Mouse (Mus musculus) megakaryocyte, embryonic 14.5 days (primary cell): ENCODE data around the gene Ptpn1. TPM values are rescaled to one million over a fixed set of nuclear protein-coding genes. Genes with fewer than 3 reads are reported as not detected.

ENCODE experiments used
- H3K27me3 ChIP-seq: replicated peaks from 2 replicates; pipeline ENCODE3; 2012; ENCODE audit warnings: inconsistent platforms
- H3K36me3 ChIP-seq: replicated peaks from 2 replicates; pipeline ENCODE3; 2012; ENCODE audit warnings: low read length, inconsistent platforms, mixed read lengths
- H3K4me1 ChIP-seq: 2 replicates; pipeline ENCODE4 v1.6.1; 2012; ENCODE audit warnings: inconsistent platforms
- H3K4me3 ChIP-seq: replicated peaks from 2 replicates; pipeline ENCODE3; 2012; ENCODE audit warnings: moderate library complexity, mild to moderate bottlenecking, inconsistent platforms
- H3K9me3 ChIP-seq: 2 replicates; pipeline ENCODE4 v1.6.1; 2012; ENCODE audit warnings: inconsistent platforms
- FLI1 ChIP-seq: IDR thresholded peaks from 2 replicates; pipeline ENCODE4 v1.6.1; 2012; ENCODE audit warnings: low read length, inconsistent platforms, mixed read lengths
- GATA1 ChIP-seq: IDR thresholded peaks from 3 replicates; pipeline ENCODE4 v1.6.1; 2012; ENCODE audit warnings: mixed read lengths, low read length, inconsistent platforms, borderline replicate concordance
- polyA plus RNA-seq: library from polyadenylated mRNA; stranded (reverse); fragments of >175 nt; gene quantifications from 2 replicates; pipeline ENCODE4 v1.2.3, GENCODE M21; 2012; ENCODE audit warnings: low replicate concordance; ENCODE audit not compliant: insufficient read depth

Gene Ptpn1
- polyA plus RNA-seq: 120 and 139 TPM in 2 replicates

- Histone ChIP-seq H3K27me3 (no peaks in the 10 kb centered on the region), H3K9me3 (no peaks in the 10 kb centered on the region), H3K36me3 (peaks cover 21% of the 10 kb centered on the region), H3K4me3 (peak within 1 kb of the TSS; percentile 98), H3K4me1 (peaks cover 84% of the 10 kb centered on the region)
- peak; percentile 67 for TF ChIP-seq FLI1
- no peak for TF ChIP-seq GATA1
These were observed at the start of gene Ptpn1 for GRCm38 (mm10) chr2:167931985-167932726. Ptpn1 (plus strand) TSS chr2:167932057.

DNA sequence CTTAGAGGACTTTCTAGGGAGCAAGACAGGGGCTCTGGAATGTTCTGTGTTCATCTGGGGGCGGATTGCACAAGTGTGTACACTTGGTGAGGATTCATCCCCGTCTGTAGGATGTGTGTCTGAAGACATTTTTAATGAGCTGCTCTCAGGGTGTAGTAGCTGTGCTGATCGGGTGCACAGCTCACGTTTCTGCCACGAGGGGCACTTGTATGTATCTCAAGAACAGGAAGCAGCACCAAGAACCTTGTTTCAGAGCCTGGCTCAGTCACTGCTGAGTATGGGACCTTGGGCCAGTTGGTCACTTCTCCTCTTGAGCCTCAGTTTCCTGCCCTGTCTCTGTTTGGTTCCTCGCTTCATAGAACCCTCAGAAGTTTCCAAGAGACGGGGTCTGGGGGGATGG is 45.4 kb upstream of the Ptpn1 start:
- peaks cover 86% of the 10 kb centered on the region for H3K4me1 ChIP-seq
- peaks cover 20% of the 10 kb centered on the region for H3K9me3 ChIP-seq
- TF ChIP-seq GATA1 (no peak), FLI1 (no peak)
- H3K27me3 ChIP-seq: peaks cover 64% of the 10 kb centered on the region
- peaks cover 65% of the 10 kb centered on the region for H3K36me3 ChIP-seq
- no peak overlapping the region for H3K4me3 ChIP-seq

DNA sequence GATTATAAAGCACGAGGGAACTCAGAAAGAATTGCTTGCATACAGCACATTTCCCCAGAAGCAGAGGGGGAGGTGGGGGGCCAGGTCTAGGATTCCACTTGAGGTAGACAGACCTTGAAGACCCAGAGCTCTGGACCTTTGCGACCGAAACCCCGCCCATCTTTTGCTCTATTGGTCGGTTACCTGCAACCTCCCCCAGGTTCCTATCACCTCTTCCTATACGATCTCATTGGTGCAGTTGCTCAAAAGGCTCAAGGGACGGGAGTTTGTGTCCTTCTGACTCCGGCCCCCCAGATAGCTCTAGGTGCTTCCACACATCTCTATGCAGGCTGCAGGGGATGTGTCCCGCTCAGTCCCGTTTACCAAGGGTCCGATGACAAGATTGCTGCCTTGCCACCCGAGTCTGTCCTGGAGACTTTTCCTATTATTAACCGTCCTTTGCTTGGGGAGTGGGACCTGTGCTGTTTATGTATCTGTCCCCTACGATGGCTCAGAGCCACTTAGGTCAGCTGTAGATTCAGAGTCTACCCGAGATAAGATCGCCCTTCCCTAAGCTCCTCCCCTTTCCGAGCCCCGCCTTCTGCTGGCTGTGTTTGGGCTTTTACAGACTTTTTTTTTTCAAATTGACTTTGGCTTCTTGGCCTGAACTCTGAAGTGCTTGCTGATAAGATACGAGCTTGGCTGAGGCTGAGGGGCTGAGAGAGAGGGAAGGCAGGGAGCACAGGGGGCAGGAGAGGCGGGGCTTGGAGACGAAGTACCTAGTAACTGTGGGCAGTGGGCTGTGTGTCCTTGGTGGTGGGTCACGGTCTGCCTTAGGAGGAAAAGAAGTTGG is 44.1 kb upstream of the Ptpn1 start:
- peaks cover 89% of the 10 kb centered on the region for H3K4me1 ChIP-seq
- peaks cover 53% of the 10 kb centered on the region for H3K36me3 ChIP-seq
- no peak for TF ChIP-seq FLI1
- no peak for TF ChIP-seq GATA1
- H3K27me3 ChIP-seq: peaks cover 56% of the 10 kb centered on the region
- peak overlapping the region; percentile 70 for H3K4me3 ChIP-seq
- H3K9me3 ChIP-seq: peaks cover 7% of the 10 kb centered on the region; the same call in 1 of the 2 replicates

GRCm38 (mm10) chr2:167888834-167889233 is 43.0 kb upstream of the Ptpn1 start:
- Histone ChIP-seq H3K36me3 (peaks cover 44% of the 10 kb centered on the region), H3K9me3 (0 out of 2 replicates have a peak, but pooled peaks cover 6% of the 10 kb centered on the region), H3K27me3 (peaks cover 64% of the 10 kb centered on the region), H3K4me1 (peaks cover 91% of the 10 kb centered on the region), H3K4me3 (no peak overlapping the region)
- no peak for TF ChIP-seq FLI1
- no peak for TF ChIP-seq GATA1

- TF ChIP-seq GATA1: no peak
- no peak for TF ChIP-seq FLI1
- Histone ChIP-seq H3K4me1 (peaks cover 89% of the 10 kb centered on the region), H3K9me3 (0 out of 2 replicates have a peak, but pooled peaks cover 6% of the 10 kb centered on the region), H3K36me3 (peaks cover 39% of the 10 kb centered on the region), H3K4me3 (no peak overlapping the region), H3K27me3 (peaks cover 63% of the 10 kb centered on the region)
These were observed 42.0 kb upstream of the Ptpn1 start for GRCm38 (mm10) chr2:167889886-167890285.

GRCm38 (mm10) chr2:167891908-167892307 is 39.9 kb upstream of the Ptpn1 start:
- Histone ChIP-seq H3K36me3 (peaks cover 31% of the 10 kb centered on the region), H3K27me3 (peaks cover 67% of the 10 kb centered on the region), H3K4me3 (peak overlapping the region; percentile 20), H3K9me3 (0 out of 2 replicates have a peak, but pooled peaks cover 6% of the 10 kb centered on the region), H3K4me1 (peaks cover 78% of the 10 kb centered on the region)
- no peak for TF ChIP-seq GATA1
- no peak for TF ChIP-seq FLI1

DNA sequence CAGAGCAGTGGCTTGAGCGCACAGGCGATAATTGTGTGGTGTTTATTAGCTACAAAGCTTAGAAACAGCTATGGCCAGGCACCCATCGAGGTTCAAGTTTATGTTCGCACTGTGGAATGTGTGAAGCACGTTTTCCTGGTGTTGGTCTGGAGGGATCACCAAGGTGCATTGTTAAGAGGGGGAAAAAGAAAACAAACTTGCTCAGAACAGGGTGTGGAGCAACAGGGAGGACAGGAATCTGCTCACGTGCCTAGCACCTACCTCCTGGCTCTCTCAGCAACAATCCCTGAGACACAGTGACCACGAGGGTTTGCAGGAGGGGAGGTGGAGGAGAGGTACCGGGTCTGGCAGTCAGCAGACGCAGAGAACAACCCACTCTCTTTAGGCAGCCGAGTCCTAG is 38.2 kb upstream of the Ptpn1 start:
- Histone ChIP-seq H3K4me1 (peaks cover 63% of the 10 kb centered on the region), H3K4me3 (no peak overlapping the region), H3K9me3 (0 out of 2 replicates have a peak, but pooled peaks cover 6% of the 10 kb centered on the region), H3K36me3 (peaks cover 22% of the 10 kb centered on the region), H3K27me3 (peaks cover 62% of the 10 kb centered on the region)
- no peak for TF ChIP-seq FLI1

- Histone ChIP-seq H3K4me3 (peak overlapping the region; percentile 83), H3K27me3 (peaks cover 60% of the 10 kb centered on the region), H3K9me3 (0 out of 2 replicates have a peak, but pooled peaks cover 4% of the 10 kb centered on the region), H3K36me3 (peaks cover 11% of the 10 kb centered on the region), H3K4me1 (peaks cover 54% of the 10 kb centered on the region)
- TF ChIP-seq GATA1 (no peak), FLI1 (no peak)
These were observed 36.9 kb upstream of the Ptpn1 start for GRCm38 (mm10) chr2:167894948-167895372.

- Histone ChIP-seq H3K9me3 (no peaks in the 10 kb centered on the region), H3K36me3 (no peaks in the 10 kb centered on the region), H3K27me3 (peaks cover 72% of the 10 kb centered on the region), H3K4me1 (peaks cover 49% of the 10 kb centered on the region), H3K4me3 (no peak overlapping the region)
- TF ChIP-seq GATA1: no peak
- no peak for TF ChIP-seq FLI1
These were observed 34.0 kb upstream of the Ptpn1 start for GRCm38 (mm10) chr2:167897896-167898295.
